Mouse (Mus musculus): ENCODE measurements around the gene Camkv. TPM values are rescaled to one million over a fixed set of nuclear protein-coding genes. Genes with fewer than 3 reads are reported as not detected.

The Camkv gene
- total and polyA plus RNA-seq, 3 experiments: not detected

- DNase-seq (ENCODE audit: extremely low read depth): no peak
- Histone ChIP-seq H3K79me2 (replicated peaks; ENCODE audit: control insufficient read depth, extremely low read depth, insufficient read depth, poor library complexity, severe bottlenecking) (no peaks in the 10 kb centered on the region), H3K27me3 (replicated peaks) (peaks cover 83% of the 10 kb centered on the region), H3K4me2 (ENCODE audit: insufficient read depth, low read depth, poor library complexity, severe bottlenecking) (no peak overlapping the region), H3K9ac (ENCODE audit: insufficient read depth, low read depth) (no peak overlapping the region), H3K4me3 (replicated peaks in 1 of 3; ENCODE audit: low read depth in 2 of 3, low read length in 2 of 3, poor library complexity in 1 of 3) (no peak overlapping the region), H3K27ac (ENCODE audit: insufficient read depth, low read depth) (no peak overlapping the region), H3K36me3 (replicated peaks in 1 of 2; ENCODE audit: control insufficient read depth in 1 of 2, insufficient read depth in 1 of 2, low read length in 1 of 2) (no peaks in the 10 kb centered on the region), H3K4me1 (ENCODE audit: control insufficient read depth in 1 of 2, insufficient read depth in 2 of 2) (peaks cover 6 to 12% of the 10 kb centered on the region in 2 experiments), H3K9me3 (replicated peaks; ENCODE audit: low read length) (no peaks in the 10 kb centered on the region)
- no peak for TF ChIP-seq ZNF384 (IDR thresholded peaks at IDR 0.05; ENCODE audit: low read depth, low read length)
- no peak for TF ChIP-seq GABPA (IDR thresholded peaks at IDR 0.05; ENCODE audit: insufficient replicate concordance, low read depth, low read length)
- no peak for TF ChIP-seq MAZ (IDR thresholded peaks at IDR 0.05; ENCODE audit: low read depth, low read length)
- no peak for TF ChIP-seq MXI1 (IDR thresholded peaks at IDR 0.05; ENCODE audit: low read depth, low read length)
- no peak for TF ChIP-seq POLR2AphosphoS2 (IDR thresholded peaks at IDR 0.05; ENCODE audit: low read depth, low read length)
- no peak for TF ChIP-seq MAX (IDR thresholded peaks at IDR 0.05; ENCODE audit: low read length)
- no peak for TF ChIP-seq CTCF (conservative IDR thresholded peaks at IDR 0.05 in 1 of 2, IDR thresholded peaks at IDR 0.05 in 1 of 2; ENCODE audit: low read depth in 2 of 2, low read length in 2 of 2)
- TF ChIP-seq ZC3H11A (IDR thresholded peaks at IDR 0.05; ENCODE audit: low read depth, low read length): no peak
- no peak for TF ChIP-seq E2F4 (IDR thresholded peaks at IDR 0.05; ENCODE audit: insufficient replicate concordance, low read depth, low read length)
- no peak for TF ChIP-seq KAT2A (IDR thresholded peaks at IDR 0.05; ENCODE audit: insufficient replicate concordance, low read length)
- TF ChIP-seq NELFE (IDR thresholded peaks at IDR 0.05; ENCODE audit: low read depth, low read length): no peak
- TF ChIP-seq HCFC1 (IDR thresholded peaks at IDR 0.05; ENCODE audit: low read depth, low read length): no peak
- no peak for TF ChIP-seq BHLHE40 (IDR thresholded peaks at IDR 0.05; ENCODE audit: low read depth, low read length)
- dilution Hi-C loops (cut with MboI; ENCODE audit: extremely low pct_ligation_motif_present, extremely low pct_unique_long_range_greater_than_20kb, low sequenced_read_pairs) (no loop called here), in situ Hi-C loops (cut with MboI; ENCODE audit: low pct_ligation_motif_present, low pct_unique_long_range_greater_than_20kb, low sequenced_read_pairs) (no loop called here)
These were observed 8.5 kb upstream of the Camkv start for GRCm38 (mm10) chr9:107926920-107927420.

- dilution Hi-C loops (cut with MboI; ENCODE audit: extremely low pct_ligation_motif_present, extremely low pct_unique_long_range_greater_than_20kb, low sequenced_read_pairs): no loop called here
- peaks cover 89% of the 10 kb centered on the region for H3K27me3 ChIP-seq (replicated peaks)
These were observed 7.7 kb upstream of the Camkv start for GRCm38 (mm10) chr9:107927749-107928148.

More at GRCm38 (mm10) chr9:107927749-107928148, 7.7 kb upstream of the Camkv start:
- no peak for TF ChIP-seq TCF12 (IDR thresholded peaks at IDR 0.05; ENCODE audit: low read depth, low read length)
- no peak for TF ChIP-seq POLR2A (IDR thresholded peaks at IDR 0.05; ENCODE audit: low read depth, low read length)
- no peak for TF ChIP-seq SIN3A (IDR thresholded peaks at IDR 0.05; ENCODE audit: low read length)
- TF ChIP-seq MEF2A (IDR thresholded peaks at IDR 0.05; ENCODE audit: borderline replicate concordance, low read depth, low read length): no peak
- no peak for TF ChIP-seq EP300 (IDR thresholded peaks at IDR 0.05; ENCODE audit: low read length)
- no peak for TF ChIP-seq ZMIZ1 (IDR thresholded peaks at IDR 0.05; ENCODE audit: low read depth, low read length)
- no peak for TF ChIP-seq CTCF (conservative IDR thresholded peaks at IDR 0.05 in 1 of 2, IDR thresholded peaks at IDR 0.05 in 1 of 2; ENCODE audit: low read depth in 2 of 2, low read length in 2 of 2)
- no peak for TF ChIP-seq E2F4 (IDR thresholded peaks at IDR 0.05; ENCODE audit: insufficient replicate concordance, low read depth, low read length)
- TF ChIP-seq MAX (IDR thresholded peaks at IDR 0.05; ENCODE audit: low read length): no peak
- TF ChIP-seq ELF1 (IDR thresholded peaks at IDR 0.05; ENCODE audit: low read depth, low read length): no peak
- no peak for TF ChIP-seq MYC (IDR thresholded peaks at IDR 0.05; ENCODE audit: low read depth, low read length)
- no peak for TF ChIP-seq POLR2AphosphoS2 (IDR thresholded peaks at IDR 0.05; ENCODE audit: low read depth, low read length)
- no peak for TF ChIP-seq NELFE (IDR thresholded peaks at IDR 0.05; ENCODE audit: low read depth, low read length)
- no peak for TF ChIP-seq IRF4 (IDR thresholded peaks at IDR 0.05; ENCODE audit: low read depth, low read length)
- TF ChIP-seq KAT2A (IDR thresholded peaks at IDR 0.05; ENCODE audit: insufficient replicate concordance, low read length): no peak
- H3K4me3 ChIP-seq (replicated peaks in 1 of 3; ENCODE audit: low read depth in 2 of 3, low read length in 2 of 3, poor library complexity in 1 of 3): no peak overlapping the region
- DNase-seq (ENCODE audit: extremely low read depth): no peak
- no peaks in the 10 kb centered on the region for H3K36me3 ChIP-seq (replicated peaks in 1 of 2; ENCODE audit: control insufficient read depth in 1 of 2, insufficient read depth in 1 of 2, low read length in 1 of 2)
- no peaks in the 10 kb centered on the region for H3K9me3 ChIP-seq (replicated peaks; ENCODE audit: low read length)
- H3K79me2 ChIP-seq (replicated peaks; ENCODE audit: control insufficient read depth, extremely low read depth, insufficient read depth, poor library complexity, severe bottlenecking): no peaks in the 10 kb centered on the region
- no peak overlapping the region for H3K9ac ChIP-seq (ENCODE audit: insufficient read depth, low read depth)
- no peak overlapping the region for H3K27ac ChIP-seq (ENCODE audit: insufficient read depth, low read depth)
- in situ Hi-C loops (cut with MboI; ENCODE audit: low pct_ligation_motif_present, low pct_unique_long_range_greater_than_20kb, low sequenced_read_pairs): no loop called here
- peaks cover 6 to 12% of the 10 kb centered on the region in 2 experiments for H3K4me1 ChIP-seq (ENCODE audit: control insufficient read depth in 1 of 2, insufficient read depth in 2 of 2)
- H3K4me2 ChIP-seq (ENCODE audit: insufficient read depth, low read depth, poor library complexity, severe bottlenecking): no peak overlapping the region

All from CH12.LX (cell line).